Mouse (Mus musculus): ENCODE measurements around the gene BC052040. TPM values are rescaled to one million over a fixed set of nuclear protein-coding genes. Genes with fewer than 3 reads are reported as not detected.

The BC052040 gene
- polyA plus RNA-seq, 1 experiment from 2014 or later, result 18.3 TPM

- ATAC-seq, result no peak
Measured at GRCm38 (mm10) chr2:115678786-115679185, 97.3 kb downstream of the BC052040 start.

GRCm38 (mm10) chr2:115685250-115685649, 103.7 kb downstream of the BC052040 start:
- no peaks in the 10 kb centered on the region for H3K9me3 ChIP-seq (ENCODE audit: control insufficient read depth, low read length)
- no peak overlapping the region for H3K4me3 ChIP-seq (replicated peaks; ENCODE audit: low read length)
- no peaks in the 10 kb centered on the region for H3K4me1 ChIP-seq (replicated peaks; ENCODE audit: control insufficient read depth, insufficient read depth, low read length)
- 86% methylated on average over 3 of the region's 3 CpGs for WGBS
- H3K27ac ChIP-seq (ENCODE audit: low read length), result no peak overlapping the region
- H3K9ac ChIP-seq (replicated peaks; ENCODE audit: low read depth, low read length), result no peak overlapping the region
- H3K27me3 ChIP-seq (replicated peaks; ENCODE audit: control insufficient read depth, insufficient read depth, low read length), result no peaks in the 10 kb centered on the region
- H3K4me2 ChIP-seq (ENCODE audit: low read length), result no peak overlapping the region
- no peaks in the 10 kb centered on the region for H3K36me3 ChIP-seq (ENCODE audit: control insufficient read depth, insufficient read depth)
- ATAC-seq, result no peak

More at GRCm38 (mm10) chr2:115678786-115679185, 97.3 kb downstream of the BC052040 start:
- no peak overlapping the region for H3K27ac ChIP-seq (ENCODE audit: low read length)
- 79% methylated on average over 5 of the region's 5 CpGs for WGBS
- no peak overlapping the region for H3K4me2 ChIP-seq (ENCODE audit: low read length)
- no peak overlapping the region for H3K4me3 ChIP-seq (replicated peaks; ENCODE audit: low read length)
- H3K27me3 ChIP-seq (replicated peaks; ENCODE audit: control insufficient read depth, insufficient read depth, low read length), result no peaks in the 10 kb centered on the region
- no peaks in the 10 kb centered on the region for H3K4me1 ChIP-seq (replicated peaks; ENCODE audit: control insufficient read depth, insufficient read depth, low read length)
- H3K36me3 ChIP-seq (ENCODE audit: control insufficient read depth, insufficient read depth), result no peaks in the 10 kb centered on the region
- H3K9ac ChIP-seq (replicated peaks; ENCODE audit: low read depth, low read length), result no peak overlapping the region
- no peaks in the 10 kb centered on the region for H3K9me3 ChIP-seq (ENCODE audit: control insufficient read depth, low read length)

- no peak overlapping the region for H3K9ac ChIP-seq (replicated peaks; ENCODE audit: low read depth, low read length)
- WGBS, result 94% methylated on average over 4 of the region's 4 CpGs
- no peak for ATAC-seq
Measured at GRCm38 (mm10) chr2:115687612-115688011, 106.1 kb downstream of the BC052040 start.

GRCm38 (mm10) chr2:115688282-115688681, 106.8 kb downstream of the BC052040 start:
- peak; percentile 80 for ATAC-seq
- WGBS, result 50% methylated on average over 6 of the region's 6 CpGs
- H3K27ac ChIP-seq (ENCODE audit: low read length), result no peak overlapping the region
- H3K4me1 ChIP-seq (replicated peaks; ENCODE audit: control insufficient read depth, insufficient read depth, low read length), result no peaks in the 10 kb centered on the region
- H3K27me3 ChIP-seq (replicated peaks; ENCODE audit: control insufficient read depth, insufficient read depth, low read length), result no peaks in the 10 kb centered on the region
- H3K36me3 ChIP-seq (ENCODE audit: control insufficient read depth, insufficient read depth), result no peaks in the 10 kb centered on the region
- H3K4me3 ChIP-seq (replicated peaks; ENCODE audit: low read length), result no peak overlapping the region
- H3K9me3 ChIP-seq (ENCODE audit: control insufficient read depth, low read length), result no peaks in the 10 kb centered on the region
- no peak overlapping the region for H3K9ac ChIP-seq (replicated peaks; ENCODE audit: low read depth, low read length)
- no peak overlapping the region for H3K4me2 ChIP-seq (ENCODE audit: low read length)

More at GRCm38 (mm10) chr2:115687612-115688011, 106.1 kb downstream of the BC052040 start:
- H3K27ac ChIP-seq (ENCODE audit: low read length), result no peak overlapping the region
- no peaks in the 10 kb centered on the region for H3K4me1 ChIP-seq (replicated peaks; ENCODE audit: control insufficient read depth, insufficient read depth, low read length)
- no peaks in the 10 kb centered on the region for H3K27me3 ChIP-seq (replicated peaks; ENCODE audit: control insufficient read depth, insufficient read depth, low read length)
- no peaks in the 10 kb centered on the region for H3K9me3 ChIP-seq (ENCODE audit: control insufficient read depth, low read length)
- H3K4me3 ChIP-seq (replicated peaks; ENCODE audit: low read length), result no peak overlapping the region
- H3K36me3 ChIP-seq (ENCODE audit: control insufficient read depth, insufficient read depth), result no peaks in the 10 kb centered on the region
- no peak overlapping the region for H3K4me2 ChIP-seq (ENCODE audit: low read length)

- H3K27ac ChIP-seq (ENCODE audit: low read length), result no peak overlapping the region
- ATAC-seq, result no peak
- H3K36me3 ChIP-seq (ENCODE audit: control insufficient read depth, insufficient read depth), result no peaks in the 10 kb centered on the region
- H3K9me3 ChIP-seq (ENCODE audit: control insufficient read depth, low read length), result no peaks in the 10 kb centered on the region
- no peak overlapping the region for H3K4me2 ChIP-seq (ENCODE audit: low read length)
- H3K4me1 ChIP-seq (replicated peaks; ENCODE audit: control insufficient read depth, insufficient read depth, low read length), result no peaks in the 10 kb centered on the region
- no peak overlapping the region for H3K9ac ChIP-seq (replicated peaks; ENCODE audit: low read depth, low read length)
- WGBS, result 83% methylated on average over 3 of the region's 3 CpGs
- no peak overlapping the region for H3K4me3 ChIP-seq (replicated peaks; ENCODE audit: low read length)
- H3K27me3 ChIP-seq (replicated peaks; ENCODE audit: control insufficient read depth, insufficient read depth, low read length), result no peaks in the 10 kb centered on the region
Measured at GRCm38 (mm10) chr2:115693841-115694240, 112.3 kb downstream of the BC052040 start.

GRCm38 (mm10) chr2:115694386-115694785, 112.9 kb downstream of the BC052040 start:
- Histone ChIP-seq H3K36me3 (ENCODE audit: control insufficient read depth, insufficient read depth) (no peaks in the 10 kb centered on the region), H3K27ac (ENCODE audit: low read length) (no peak overlapping the region), H3K4me1 (replicated peaks; ENCODE audit: control insufficient read depth, insufficient read depth, low read length) (no peaks in the 10 kb centered on the region), H3K9ac (replicated peaks; ENCODE audit: low read depth, low read length) (no peak overlapping the region), H3K4me2 (ENCODE audit: low read length) (no peak overlapping the region), H3K4me3 (replicated peaks; ENCODE audit: low read length) (no peak overlapping the region), H3K9me3 (ENCODE audit: control insufficient read depth, low read length) (no peaks in the 10 kb centered on the region), H3K27me3 (replicated peaks; ENCODE audit: control insufficient read depth, insufficient read depth, low read length) (no peaks in the 10 kb centered on the region)
- WGBS, result 78% methylated on average over 6 of the region's 6 CpGs
- no peak for ATAC-seq

GRCm38 (mm10) chr2:115699032-115699431, 117.5 kb downstream of the BC052040 start:
- H3K9me3 ChIP-seq (ENCODE audit: control insufficient read depth, low read length), result no peaks in the 10 kb centered on the region
- no peak overlapping the region for H3K4me2 ChIP-seq (ENCODE audit: low read length)
- no peak overlapping the region for H3K4me3 ChIP-seq (replicated peaks; ENCODE audit: low read length)
- no peak overlapping the region for H3K27ac ChIP-seq (ENCODE audit: low read length)
- H3K4me1 ChIP-seq (replicated peaks; ENCODE audit: control insufficient read depth, insufficient read depth, low read length), result no peaks in the 10 kb centered on the region
- 84% methylated on average over 5 of the region's 5 CpGs for WGBS
- no peaks in the 10 kb centered on the region for H3K27me3 ChIP-seq (replicated peaks; ENCODE audit: control insufficient read depth, insufficient read depth, low read length)
- no peak overlapping the region for H3K9ac ChIP-seq (replicated peaks; ENCODE audit: low read depth, low read length)
- no peaks in the 10 kb centered on the region for H3K36me3 ChIP-seq (ENCODE audit: control insufficient read depth, insufficient read depth)
- no peak for ATAC-seq

GRCm38 (mm10) chr2:115702610-115703009, 121.1 kb downstream of the BC052040 start:
- Histone ChIP-seq H3K4me2 (ENCODE audit: low read length) (no peak overlapping the region), H3K4me3 (replicated peaks; ENCODE audit: low read length) (no peak overlapping the region), H3K36me3 (ENCODE audit: control insufficient read depth, insufficient read depth) (no peaks in the 10 kb centered on the region), H3K27ac (ENCODE audit: low read length) (no peak overlapping the region), H3K9ac (replicated peaks; ENCODE audit: low read depth, low read length) (no peak overlapping the region), H3K27me3 (replicated peaks; ENCODE audit: control insufficient read depth, insufficient read depth, low read length) (no peaks in the 10 kb centered on the region), H3K4me1 (replicated peaks; ENCODE audit: control insufficient read depth, insufficient read depth, low read length) (no peaks in the 10 kb centered on the region), H3K9me3 (ENCODE audit: control insufficient read depth, low read length) (no peaks in the 10 kb centered on the region)
- ATAC-seq, result no peak
- 53% methylated on average over 5 of the region's 5 CpGs for WGBS

- WGBS, result 81% methylated on average over 5 of the region's 5 CpGs
- H3K27ac ChIP-seq (ENCODE audit: low read length), result no peak overlapping the region
- H3K9me3 ChIP-seq (ENCODE audit: control insufficient read depth, low read length), result peaks cover 7% of the 10 kb centered on the region; the same call in 1 of the 2 replicates
- peaks cover 2% of the 10 kb centered on the region; the same call in 1 of the 2 replicates for H3K36me3 ChIP-seq (ENCODE audit: control insufficient read depth, insufficient read depth)
- no peak overlapping the region for H3K4me2 ChIP-seq (ENCODE audit: low read length)
- no peak overlapping the region for H3K4me3 ChIP-seq (replicated peaks; ENCODE audit: low read length)
- peaks cover 7% of the 10 kb centered on the region for H3K4me1 ChIP-seq (replicated peaks; ENCODE audit: control insufficient read depth, insufficient read depth, low read length)
- no peaks in the 10 kb centered on the region for H3K27me3 ChIP-seq (replicated peaks; ENCODE audit: control insufficient read depth, insufficient read depth, low read length)
- no peak overlapping the region for H3K9ac ChIP-seq (replicated peaks; ENCODE audit: low read depth, low read length)
- ATAC-seq, result no peak
Measured at GRCm38 (mm10) chr2:115717535-115717934, 136.0 kb downstream of the BC052040 start.

GRCm38 (mm10) chr2:115717980-115718379, 136.5 kb downstream of the BC052040 start:
- H3K4me3 ChIP-seq (replicated peaks; ENCODE audit: low read length), result no peak overlapping the region
- WGBS, result 95% methylated on average over 3 of the region's 3 CpGs

More at GRCm38 (mm10) chr2:115717980-115718379, 136.5 kb downstream of the BC052040 start:
- Histone ChIP-seq H3K9me3 (ENCODE audit: control insufficient read depth, low read length) (peaks cover 7% of the 10 kb centered on the region; the same call in 1 of the 2 replicates), H3K9ac (replicated peaks; ENCODE audit: low read depth, low read length) (no peak overlapping the region), H3K4me2 (ENCODE audit: low read length) (no peak overlapping the region), H3K4me1 (replicated peaks; ENCODE audit: control insufficient read depth, insufficient read depth, low read length) (peaks cover 9% of the 10 kb centered on the region), H3K36me3 (ENCODE audit: control insufficient read depth, insufficient read depth) (peaks cover 2% of the 10 kb centered on the region; the same call in 1 of the 2 replicates), H3K27ac (ENCODE audit: low read length) (no peak overlapping the region), H3K27me3 (replicated peaks; ENCODE audit: control insufficient read depth, insufficient read depth, low read length) (no peaks in the 10 kb centered on the region)
- no peak for ATAC-seq
